Mouse (Mus musculus) embryonic facial prominence, embryonic 12.5 days (tissue): ENCODE measurements at regions not wholly inside any gene's neighbourhood (a gene's known extent, or its start where the extent isn't known, plus 50 kb on each side); places are given as distances from the start of the nearest gene placed in this dataset.
"Not testable (repeated sequence)": the region's sequence is repeated elsewhere in the genome, so short reads cannot be mapped to it uniquely, and the experiment has no call there.

Experiments used
- ATAC-seq: fragments of 200-750 bp; cut with Nextera tagmentation; 2 replicates; pipeline ENCODE4 v1.8.0; 2017; ENCODE audit not compliant: insufficient number of reproducible peaks, insufficient read depth, low FRiP score, low TSS enrichment
- H3K27ac ChIP-seq: fragments of 300-500 bp; sonication (generic); 2 replicates; pipeline ENCODE4 v1.5.1; 2016; ENCODE audit warnings: mild to moderate bottlenecking
- H3K27me3 ChIP-seq: fragments of 300-500 bp; sonication (generic); 2 replicates; pipeline ENCODE4 v1.6.1; 2016; ENCODE audit warnings: mild to moderate bottlenecking, moderate library complexity
- H3K36me3 ChIP-seq: fragments of 300-500 bp; sonication (generic); 2 replicates; pipeline ENCODE4 v1.6.1; 2016; ENCODE audit warnings: mild to moderate bottlenecking
- H3K4me1 ChIP-seq: fragments of 300-500 bp; sonication (generic); 2 replicates; pipeline ENCODE4 v1.6.1; 2016
- H3K4me2 ChIP-seq: fragments of 300-500 bp; sonication (generic); replicated peaks from 2 replicates; pipeline ENCODE4 v1.6.1; 2016; ENCODE audit warnings: mild to moderate bottlenecking, moderate library complexity
- H3K4me3 ChIP-seq: fragments of 300-500 bp; sonication (generic); 2 replicates; pipeline ENCODE4 v1.5.1; 2016; ENCODE audit warnings: mild to moderate bottlenecking
- H3K9ac ChIP-seq: fragments of 300-500 bp; sonication (generic); 2 replicates; pipeline ENCODE4 v1.6.1; 2016; ENCODE audit warnings: mild to moderate bottlenecking, moderate library complexity
- H3K9me3 ChIP-seq: fragments of 300-500 bp; sonication (generic); 2 replicates; pipeline ENCODE4 v1.6.1; 2016; ENCODE audit warnings: mild to moderate bottlenecking, moderate library complexity
- WGBS: fragments of 180-500 bp; shearing (Covaris S2); methylation state at CpG from one replicate; pipeline ENCODE4 v1.1.7; 2016; 5-methylcytosine and 5-hydroxymethylcytosine counted together

DNA sequence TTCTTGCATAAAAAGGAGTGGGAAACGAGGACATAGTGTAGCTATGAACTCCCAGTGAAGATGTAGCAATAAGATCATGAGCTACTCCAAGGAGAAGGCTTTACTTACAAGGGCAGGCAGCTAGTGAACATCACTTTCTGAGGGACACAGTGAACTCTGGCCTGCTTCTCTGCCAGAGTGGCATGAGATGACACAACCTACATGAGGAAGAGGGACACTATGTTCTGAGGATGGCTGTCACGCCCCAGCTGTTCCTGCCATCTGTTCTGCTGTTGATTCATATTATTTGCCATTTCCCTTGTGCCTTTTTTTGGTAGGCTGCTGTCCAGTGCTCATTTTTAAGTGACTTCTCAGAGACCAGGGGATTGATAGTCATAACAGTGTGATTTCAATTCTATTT lies 118.2 kb upstream of the 4931417E11Rik start:
- no peak overlapping the region for H3K27ac ChIP-seq
- 68% methylated on average over 2 of the region's 2 CpGs for WGBS
- H3K36me3 ChIP-seq: no peaks in the 10 kb centered on the region
- H3K27me3 ChIP-seq: no peaks in the 10 kb centered on the region
- H3K4me1 ChIP-seq: no peaks in the 10 kb centered on the region
- no peak overlapping the region for H3K4me3 ChIP-seq
- ATAC-seq: no peak
- no peaks in the 10 kb centered on the region for H3K9me3 ChIP-seq
- no peak overlapping the region for H3K9ac ChIP-seq
- no peak overlapping the region for H3K4me2 ChIP-seq

- WGBS: 74% methylated on average over 2 of the region's 2 CpGs
- H3K4me3 ChIP-seq: no peak overlapping the region
- no peak for ATAC-seq
- H3K36me3 ChIP-seq: no peaks in the 10 kb centered on the region
- no peaks in the 10 kb centered on the region for H3K27me3 ChIP-seq
- H3K27ac ChIP-seq: no peak overlapping the region
- H3K9me3 ChIP-seq: no peaks in the 10 kb centered on the region
- H3K4me2 ChIP-seq: no peak overlapping the region
- H3K4me1 ChIP-seq: no peaks in the 10 kb centered on the region
- no peak overlapping the region for H3K9ac ChIP-seq
Observed at GRCm38 (mm10) chr6:73576708-73577107, 107.2 kb upstream of the 4931417E11Rik start.

- Histone ChIP-seq H3K4me1 (no peaks in the 10 kb centered on the region), H3K4me2 (no peak overlapping the region), H3K27ac (no peak overlapping the region), H3K9ac (no peak overlapping the region), H3K27me3 (no peaks in the 10 kb centered on the region), H3K36me3 (no peaks in the 10 kb centered on the region), H3K4me3 (no peak overlapping the region), H3K9me3 (no peaks in the 10 kb centered on the region)
- no peak for ATAC-seq
- WGBS: 95% methylated on average over 2 of the region's 2 CpGs
Observed at GRCm38 (mm10) chr6:73560000-73560399, 90.5 kb upstream of the 4931417E11Rik start.

DNA sequence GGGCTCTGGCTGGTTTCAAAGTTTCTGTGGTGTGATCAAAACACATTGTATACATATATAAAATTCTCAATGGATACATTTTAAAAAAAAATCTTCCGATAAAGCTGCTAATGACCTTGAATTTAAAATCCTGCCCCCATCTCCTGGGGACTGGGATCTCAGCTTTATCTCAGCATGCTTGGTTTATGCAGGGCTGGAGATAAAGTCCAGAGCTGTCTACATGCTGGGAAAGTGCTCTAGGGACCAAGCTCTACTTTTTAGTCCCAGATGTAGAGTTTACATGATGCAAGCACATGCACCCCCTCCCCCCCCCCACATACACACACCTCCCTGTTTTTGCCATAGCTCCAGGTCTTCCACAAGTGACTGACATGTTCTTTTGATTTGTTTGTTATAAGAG lies 61.1 kb upstream of the 4931417E11Rik start:
- no peaks in the 10 kb centered on the region for H3K9me3 ChIP-seq
- H3K27me3 ChIP-seq: no peaks in the 10 kb centered on the region
- H3K9ac ChIP-seq: no peak overlapping the region
- H3K27ac ChIP-seq: no peak overlapping the region
- H3K36me3 ChIP-seq: no peaks in the 10 kb centered on the region
- no peak overlapping the region for H3K4me3 ChIP-seq
- no peaks in the 10 kb centered on the region for H3K4me1 ChIP-seq
- ATAC-seq: no peak
- no peak overlapping the region for H3K4me2 ChIP-seq
- 82% methylated on average over 1 of the region's 1 CpGs for WGBS

GRCm38 (mm10) chr6:73530098-73530497 lies 60.6 kb upstream of the 4931417E11Rik start:
- Histone ChIP-seq H3K4me3 (no peak overlapping the region), H3K36me3 (no peaks in the 10 kb centered on the region), H3K9ac (no peak overlapping the region), H3K27ac (no peak overlapping the region), H3K4me1 (no peaks in the 10 kb centered on the region), H3K27me3 (no peaks in the 10 kb centered on the region), H3K9me3 (no peaks in the 10 kb centered on the region), H3K4me2 (no peak overlapping the region)
- no peak for ATAC-seq
- 88% methylated on average over 1 of the region's 1 CpGs for WGBS

- Histone ChIP-seq H3K27ac (no peak overlapping the region), H3K9ac (no peak overlapping the region), H3K4me3 (no peak overlapping the region), H3K36me3 (no peaks in the 10 kb centered on the region), H3K27me3 (no peaks in the 10 kb centered on the region), H3K9me3 (no peaks in the 10 kb centered on the region), H3K4me2 (no peak overlapping the region), H3K4me1 (no peaks in the 10 kb centered on the region)
- 65% methylated on average over 9 of the region's 9 CpGs for WGBS
- ATAC-seq: no peak
Observed at GRCm38 (mm10) chr6:73523658-73524057, 54.2 kb upstream of the 4931417E11Rik start.

GRCm38 (mm10) chr6:73519894-73520293 lies 50.4 kb upstream of the 4931417E11Rik start:
- H3K9ac ChIP-seq, H3K27me3 ChIP-seq, H3K36me3 ChIP-seq, H3K27ac ChIP-seq, H3K4me1 ChIP-seq, ATAC-seq, H3K9me3 ChIP-seq, H3K4me3 ChIP-seq, H3K4me2 ChIP-seq: not testable (repeated sequence)
- 76% methylated on average over 4 of the region's 4 CpGs for WGBS
